8 mouse cellular contexts compared by ENCODE assay signal in genomic region chr4:110050393-110051280, GRCm38 (mm10).
DNase-seq lines count a peak whose midpoint lies in the region; ATAC-seq and TF ChIP-seq lines count a peak whose summit lies in the region.

No protein-coding gene starts in this region.

- H3K9ac ChIP-seq in hindbrain, embryonic 12.5 days = peak overlapping the region; percentile 53
- no peak overlapping the region; the same call in 1 of the 2 replicates for H3K9ac ChIP-seq in lung, postnatal 0 days (replicated peaks; ENCODE audit: low read depth)

- peak; percentile 98 for TF ChIP-seq CTCF in lung, postnatal 0 days (IDR thresholded peaks at IDR 0.05)

- H3K4me3 ChIP-seq in hindbrain, embryonic 12.5 days = peak overlapping the region; percentile 43
- H3K4me3 ChIP-seq in lung, postnatal 0 days (ENCODE audit: low read depth, low read length) = peak overlapping the region; percentile 31

- peak; percentile 24 for DNase-seq in NIH3T3 (ENCODE audit: low read depth)
- peak; percentile 73 for DNase-seq in cerebellum, adult 9-10 months
- DNase-seq in frontal cortex, postnatal 14 days (ENCODE audit: low spot score in 2 of 2) = peak; percentile 69 to 86
- peak; percentile 92 to 94 for DNase-seq in layer of hippocampus, postnatal 10 days (ENCODE audit: low spot score in 2 of 2)
- DNase-seq in lung, postnatal 0 days (ENCODE audit: low spot score) = peak; percentile 82
- DNase-seq in retina, embryonic 14.5 days (ENCODE audit: low spot score) = peak; percentile 96
- peak; percentile 91 for DNase-seq in thymus, postnatal 4 days

- no peaks in the 10 kb centered on the region for H3K27me3 ChIP-seq in hindbrain, embryonic 12.5 days
- H3K27me3 ChIP-seq in lung, postnatal 0 days (replicated peaks; ENCODE audit: insufficient read depth, low read length) = no peaks in the 10 kb centered on the region

- H3K36me3 ChIP-seq in hindbrain, embryonic 12.5 days = no peaks in the 10 kb centered on the region
- H3K36me3 ChIP-seq in lung, postnatal 0 days (ENCODE audit: insufficient read depth, low read length) = no peaks in the 10 kb centered on the region

- H3K4me1 ChIP-seq in hindbrain, embryonic 12.5 days = peaks cover 12% of the 10 kb centered on the region
- H3K4me1 ChIP-seq in lung, postnatal 0 days (ENCODE audit: insufficient read depth, low read depth, low read length) = peaks cover 3% of the 10 kb centered on the region; the same call in 1 of the 2 replicates

- peak overlapping the region; percentile 71 for H3K4me2 ChIP-seq in hindbrain, embryonic 12.5 days (replicated peaks)
- H3K4me2 ChIP-seq in lung, postnatal 0 days (replicated peaks; ENCODE audit: low read depth, low read length) = peak overlapping the region; percentile 58

- H3K9me3 ChIP-seq in hindbrain, embryonic 12.5 days (replicated peaks) = no peaks in the 10 kb centered on the region
- no peaks in the 10 kb centered on the region for H3K9me3 ChIP-seq in lung, postnatal 0 days (ENCODE audit: low read length)

- H3K27ac ChIP-seq in hindbrain, embryonic 12.5 days = peak overlapping the region; percentile 52
- no peak overlapping the region for H3K27ac ChIP-seq in lung, postnatal 0 days (ENCODE audit: low read length)

- TF ChIP-seq EP300 in lung, postnatal 0 days (IDR thresholded peaks at IDR 0.05) = no peak

- WGBS in hindbrain, embryonic 12.5 days = 3% methylated on average over 40 of the region's 40 CpGs
- WGBS in lung, postnatal 0 days = 4% methylated on average over 40 of the region's 40 CpGs

- peak; percentile 96 for ATAC-seq in hindbrain, embryonic 12.5 days (ENCODE audit: low FRiP score)
- peak; percentile 85 for ATAC-seq in lung, postnatal 0 days

Comparison
In these comparisons a context has a peak if more than half of its experiments do, and no peak if none do; other contexts are left out.
1. DNase-seq: peak in every context shown above with its lines; median percentile 96 in retina, embryonic 14.5 days; 93 in layer of hippocampus, postnatal 10 days; 91 in thymus, postnatal 4 days; 82 in lung, postnatal 0 days; 78 in frontal cortex, postnatal 14 days; 73 in cerebellum, adult 9-10 months; 24 in NIH3T3.